Mouse (Mus musculus) 3134 (cell line): Measurements from ENCODE around the gene Pax6.

ENCODE experiments used
- DNase-seq: peaks from one replicate; pipeline ENCODE4 v3.0.0-alpha.2; 2011; ENCODE audit warnings: low spot score; ENCODE audit not compliant: insufficient read length; ENCODE audit errors: extremely low read depth

Gene Pax6

DNA sequence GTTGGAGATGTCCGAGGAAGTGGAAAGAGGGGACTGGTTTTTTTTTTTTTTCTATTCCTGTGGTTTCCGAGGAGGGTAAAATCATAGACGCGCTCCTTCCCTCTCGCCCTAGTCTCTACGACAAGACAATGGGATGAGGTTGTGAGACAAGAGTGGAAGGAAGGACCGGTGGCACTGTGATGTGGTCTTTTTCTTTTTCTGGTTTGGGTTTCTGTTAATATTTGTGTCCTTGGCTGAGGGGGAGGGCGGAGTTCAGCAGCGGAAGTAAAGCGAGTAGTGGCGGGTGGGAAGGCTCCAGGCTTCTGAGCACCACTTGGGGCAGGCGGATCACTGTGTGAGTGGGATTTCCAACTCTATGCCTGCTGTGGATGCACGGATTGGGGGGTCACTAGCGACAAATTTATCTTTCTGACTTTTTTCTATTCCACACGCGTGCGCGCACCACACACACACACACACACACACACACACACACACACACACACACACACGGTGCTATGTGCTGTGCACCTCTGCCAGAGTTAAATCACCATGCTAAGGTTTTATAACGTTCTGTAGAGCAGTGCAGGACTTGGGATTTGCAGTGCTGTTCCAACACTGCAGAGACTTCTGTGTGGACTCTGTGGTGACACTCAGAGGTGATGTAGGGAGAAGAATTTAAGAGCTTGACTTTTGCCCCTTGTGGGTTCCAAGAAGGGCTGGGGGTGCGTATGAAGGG, 14.1 kb downstream of the Pax6 start:
- DNase-seq: no peak

GRCm38 (mm10) chr2:105683771-105684410, 15.2 kb downstream of the Pax6 start:
- no peak for DNase-seq

DNA sequence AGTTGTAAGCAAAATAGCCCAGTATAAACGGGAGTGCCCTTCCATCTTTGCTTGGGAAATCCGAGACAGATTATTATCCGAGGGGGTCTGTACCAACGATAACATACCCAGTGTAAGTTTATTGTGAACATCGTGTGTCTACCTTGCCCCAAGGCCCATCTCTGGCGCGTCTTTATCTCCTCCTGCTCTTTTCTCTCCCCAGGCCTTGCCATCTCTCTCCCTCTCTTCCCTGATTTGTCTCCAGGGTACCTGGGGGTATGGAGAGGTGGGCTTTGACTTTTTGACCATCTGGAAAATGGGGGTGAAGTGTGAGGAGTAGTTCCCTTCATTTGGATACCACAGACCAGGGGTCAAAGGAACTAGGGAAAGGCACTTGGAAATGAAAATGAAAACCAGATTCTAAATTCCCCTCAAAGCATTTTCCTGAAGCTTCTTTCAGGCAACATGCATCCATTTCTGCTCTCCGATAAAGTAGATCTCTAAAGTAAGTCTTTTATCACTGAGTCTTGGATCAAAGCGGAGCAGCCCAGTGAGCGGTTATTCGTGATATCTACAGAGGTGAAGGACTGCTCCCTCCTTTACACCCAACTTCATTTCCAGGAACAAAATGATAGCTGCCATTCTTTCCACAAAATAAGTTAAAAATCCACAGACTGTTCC, 16.4 kb downstream of the Pax6 start:
- DNase-seq: no peak

DNA sequence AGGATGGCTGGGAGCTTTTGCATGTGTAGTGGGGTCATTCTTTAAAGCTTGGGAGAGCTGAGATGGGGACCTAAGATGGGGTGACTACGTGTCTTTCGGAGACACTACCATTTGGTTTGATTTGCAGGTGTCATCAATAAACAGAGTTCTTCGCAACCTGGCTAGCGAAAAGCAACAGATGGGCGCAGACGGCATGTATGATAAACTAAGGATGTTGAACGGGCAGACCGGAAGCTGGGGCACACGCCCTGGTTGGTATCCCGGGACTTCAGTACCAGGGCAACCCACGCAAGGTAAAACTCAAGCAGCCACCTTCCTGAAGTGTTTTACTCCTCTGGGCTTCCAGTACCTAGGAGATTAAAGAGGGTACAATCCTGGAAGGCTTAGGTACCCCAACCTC, 17.0 kb downstream of the Pax6 start:
- DNase-seq: no peak

GRCm38 (mm10) chr2:105686363-105687316, 17.9 kb downstream of the Pax6 start:
- DNase-seq: no peak

DNA sequence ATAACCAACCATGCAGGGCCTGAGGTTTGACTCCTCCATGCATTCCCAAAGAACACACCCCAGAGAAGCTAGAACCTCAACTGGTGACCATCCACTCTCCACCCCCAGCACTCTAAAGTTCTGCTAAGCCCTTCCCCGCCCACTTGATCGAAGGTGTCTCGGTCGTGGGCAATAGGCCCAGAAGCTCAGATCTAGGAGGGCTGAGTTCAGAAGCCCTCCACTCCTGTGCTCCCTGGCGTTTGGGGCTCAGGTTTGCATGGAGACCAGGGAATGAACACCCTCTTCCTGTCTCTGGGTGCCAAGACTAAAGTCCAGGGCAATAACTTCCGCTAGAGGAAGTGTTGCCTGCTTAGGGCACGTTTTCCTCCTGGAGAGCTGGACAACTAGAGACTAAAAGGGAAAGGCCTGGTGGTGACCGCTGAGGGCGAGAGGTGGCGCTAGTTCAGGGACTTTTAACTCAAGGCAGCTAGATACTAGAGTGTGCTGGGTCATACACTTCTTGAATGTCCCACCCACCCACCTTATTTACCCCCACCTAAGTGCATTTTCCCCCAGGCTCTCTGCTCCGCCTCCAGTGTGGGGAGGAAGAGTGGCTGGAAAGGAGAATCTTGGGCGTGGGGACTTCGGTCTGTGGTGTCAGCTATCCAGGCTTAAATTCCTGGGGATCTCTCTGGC, 18.8 kb downstream of the Pax6 start:
- no peak for DNase-seq

- DNase-seq: no peak
These were observed 19.3 kb downstream of the Pax6 start for GRCm38 (mm10) chr2:105688011-105688410.

DNA sequence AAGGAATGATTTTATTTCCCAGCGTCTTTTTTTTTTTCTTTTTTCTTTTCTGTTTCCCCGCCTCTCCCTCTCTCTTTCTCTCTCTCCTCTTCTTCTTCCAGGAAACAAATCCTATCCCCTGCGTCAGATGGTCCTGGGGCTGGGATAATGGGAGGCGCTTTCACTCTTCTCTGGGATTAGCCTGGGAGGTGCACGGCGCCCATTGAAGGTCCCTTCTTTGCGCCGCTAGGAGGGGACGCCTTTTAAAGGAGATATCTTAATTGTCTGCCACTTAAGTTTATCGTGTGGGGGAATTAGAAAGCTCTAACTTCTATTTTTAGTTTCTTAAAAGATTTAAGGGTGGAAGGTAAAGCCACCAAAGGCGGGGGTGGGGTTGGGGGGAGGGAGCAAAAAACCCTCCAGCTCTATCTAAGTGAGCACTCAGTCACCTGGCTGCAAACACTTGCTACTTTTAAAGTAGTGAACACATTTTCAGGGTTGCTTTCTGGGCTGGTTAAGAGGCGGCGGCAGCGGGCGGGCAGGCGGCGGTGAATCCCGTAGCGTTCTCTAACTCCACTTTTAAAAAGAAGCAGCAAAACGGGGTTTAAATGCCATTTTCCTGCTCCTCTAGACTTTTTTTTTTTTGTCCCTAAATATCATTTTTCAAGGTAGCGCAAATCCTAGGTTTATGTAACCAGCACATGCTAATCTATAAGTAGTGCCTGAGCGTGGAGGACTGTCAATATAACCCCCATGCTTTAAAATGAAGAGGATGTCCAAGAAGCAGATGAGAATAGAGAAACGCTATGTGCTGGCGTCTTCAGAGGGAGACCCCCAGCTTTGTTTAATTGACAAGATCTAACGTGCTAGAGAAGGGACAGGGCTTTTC, 20.0 kb downstream of the Pax6 start:
- DNase-seq: no peak

- no peak for DNase-seq
These were observed 20.6 kb downstream of the Pax6 start for GRCm38 (mm10) chr2:105689304-105689770.

- no peak for DNase-seq
These were observed 21.3 kb downstream of the Pax6 start for GRCm38 (mm10) chr2:105689771-105690639.

DNA sequence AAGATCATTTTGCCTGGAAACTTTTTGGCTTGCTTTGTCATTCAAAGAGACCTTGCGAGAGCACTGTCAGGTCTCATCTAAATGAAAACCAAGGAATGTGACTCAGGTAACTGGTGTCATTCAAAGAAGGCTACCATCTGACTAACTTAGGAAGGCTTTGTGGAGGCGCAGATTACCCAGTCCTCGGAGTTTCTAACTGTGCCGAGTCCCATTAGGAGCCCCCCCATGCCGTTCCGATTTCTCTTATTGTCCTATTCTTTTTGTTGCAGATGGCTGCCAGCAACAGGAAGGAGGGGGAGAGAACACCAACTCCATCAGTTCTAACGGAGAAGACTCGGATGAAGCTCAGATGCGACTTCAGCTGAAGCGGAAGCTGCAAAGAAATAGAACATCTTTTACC, 22.6 kb downstream of the Pax6 start:
- no peak for DNase-seq

GRCm38 (mm10) chr2:105697741-105698140, 29.0 kb downstream of the Pax6 start:
- DNase-seq: no peak

DNA sequence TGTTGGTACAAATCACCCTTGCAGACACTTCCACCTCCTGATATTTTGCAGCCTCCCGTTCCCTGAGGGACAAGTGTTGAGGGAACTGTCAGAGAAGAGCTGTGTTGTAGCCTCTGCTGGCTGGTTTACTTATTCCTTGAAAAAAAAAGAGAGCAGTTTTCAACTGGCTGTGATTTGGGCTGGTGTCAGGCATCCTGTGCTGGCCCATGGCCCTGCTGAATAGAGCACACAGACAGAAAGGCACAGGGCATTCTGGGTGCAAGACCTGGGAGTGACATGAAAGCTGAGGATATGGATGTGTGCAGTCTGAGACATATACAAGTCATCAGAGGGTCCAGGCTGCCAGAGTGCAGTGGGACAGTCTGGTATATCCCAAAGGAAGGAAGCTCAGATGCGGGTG, 29.9 kb downstream of the Pax6 start:
- DNase-seq: no peak

DNA sequence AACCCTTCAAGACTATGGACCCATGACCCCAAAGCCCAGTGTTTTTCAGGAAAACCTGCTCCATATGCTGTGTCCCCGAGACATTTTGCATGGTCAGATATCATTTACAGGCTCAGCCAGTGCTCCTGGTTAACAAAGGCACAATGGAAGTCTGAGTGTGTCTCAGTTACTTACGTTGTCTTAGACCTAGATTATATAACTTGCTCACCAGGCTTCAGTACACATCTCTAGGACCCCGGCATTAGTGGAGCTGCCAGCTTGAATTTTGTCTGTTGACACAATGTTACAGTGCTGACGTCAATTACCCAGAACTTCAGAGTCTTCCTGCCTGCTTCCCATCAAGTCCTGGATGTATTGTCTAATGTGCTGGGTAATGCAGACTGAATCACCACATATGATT, 33.1 kb downstream of the Pax6 start:
- DNase-seq: no peak

DNA sequence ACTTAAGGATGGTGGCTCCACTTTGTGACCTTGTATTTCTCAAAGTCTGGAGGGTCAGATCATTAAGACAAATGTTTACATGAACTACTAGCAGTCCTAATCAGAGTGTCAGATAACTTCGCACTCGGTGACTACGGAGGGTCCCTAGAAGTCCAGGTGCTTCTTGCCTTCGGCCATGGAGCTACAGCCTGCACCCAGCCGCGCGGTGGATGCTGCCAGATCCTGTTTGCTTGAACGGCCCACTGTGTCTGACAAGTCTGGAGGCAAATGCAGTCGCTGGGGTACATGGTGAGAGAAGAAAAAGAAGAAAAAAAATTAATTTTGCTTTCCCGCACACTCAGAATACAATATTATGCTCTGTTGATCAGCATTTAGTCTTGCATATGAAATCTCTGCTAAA, 33.9 kb downstream of the Pax6 start:
- DNase-seq: no peak

DNA sequence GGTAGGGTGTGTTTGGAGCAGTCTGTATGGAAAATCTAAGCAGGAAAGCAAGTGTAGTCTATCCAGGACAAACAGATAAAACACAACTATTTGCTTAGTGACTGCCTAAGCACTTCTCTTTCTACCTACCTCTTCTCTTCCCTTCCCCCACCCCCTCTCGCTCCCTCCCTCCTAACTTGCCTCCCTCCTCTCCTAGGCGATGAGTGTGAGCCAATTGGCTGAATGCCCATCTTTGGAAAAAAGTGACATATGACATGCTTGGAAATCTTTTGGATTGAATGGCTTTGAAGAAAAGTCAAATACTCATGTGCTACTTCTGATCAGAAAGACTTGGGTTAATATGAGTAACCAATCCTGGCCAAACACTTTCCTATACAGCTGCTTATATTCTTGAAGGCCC, 36.6 kb downstream of the Pax6 start:
- no peak for DNase-seq

DNA sequence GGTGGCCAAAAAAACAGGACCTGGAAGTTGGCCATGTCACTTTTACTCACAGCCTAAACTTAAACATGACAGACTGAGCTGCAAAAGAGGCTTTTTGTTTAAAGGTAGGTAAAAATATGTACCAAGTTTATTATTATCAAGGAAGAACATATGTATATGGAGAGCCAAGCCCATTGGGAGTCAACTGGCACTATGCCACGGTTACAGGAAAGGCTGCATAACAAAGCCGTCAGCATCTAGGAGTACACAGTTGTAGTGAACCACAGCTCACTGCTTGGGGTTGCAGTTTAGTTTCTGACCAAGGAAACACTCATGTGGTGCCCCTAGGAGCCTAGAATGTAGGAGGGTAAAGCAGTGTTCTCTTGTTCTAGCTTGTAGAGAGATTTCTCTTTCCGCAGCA, 40.4 kb downstream of the Pax6 start:
- no peak for DNase-seq

DNA sequence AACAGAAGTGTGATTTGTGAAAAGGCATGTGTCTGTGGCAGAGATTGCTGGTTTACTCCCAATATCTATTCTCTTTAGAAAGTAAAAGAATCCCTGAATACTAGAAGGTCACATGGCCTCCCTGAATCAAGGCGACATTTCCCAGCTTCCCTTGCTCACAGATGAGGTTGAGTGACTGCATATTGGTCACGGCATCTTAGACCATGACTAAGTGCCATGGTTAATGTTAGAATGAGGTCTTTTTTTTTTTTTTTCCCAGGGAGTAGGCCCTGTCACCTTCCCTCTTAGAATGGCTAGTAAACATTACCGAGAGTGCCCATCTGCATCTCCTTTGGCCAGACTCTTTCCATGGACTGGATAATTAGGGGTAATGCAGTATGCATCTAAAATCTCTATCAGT, 41.8 kb downstream of the Pax6 start:
- DNase-seq: no peak
